ENCODE assay signal across 9 mouse cellular contexts in the genomic region with DNA sequence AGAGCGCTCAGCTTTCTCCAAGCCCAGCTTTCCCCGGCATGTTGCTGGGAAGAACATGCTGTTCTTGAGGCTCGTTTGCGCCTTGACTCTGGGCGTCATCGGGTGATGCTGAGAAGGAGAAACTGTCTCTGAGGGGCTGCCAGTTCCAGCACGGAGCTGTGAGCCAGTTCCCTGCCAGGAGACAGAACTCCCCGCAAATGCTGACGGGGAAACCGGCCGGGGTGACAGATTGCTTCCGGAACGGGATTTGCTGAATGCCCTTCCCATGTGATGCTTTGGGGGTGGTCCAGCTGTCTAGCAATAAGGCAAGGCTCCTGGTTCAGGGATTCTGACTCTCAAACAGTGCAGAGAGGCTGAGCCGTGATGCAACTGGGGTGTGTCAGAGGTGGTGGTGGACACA.
A peak's percentile ranks its signal among the peaks of the same experiment; 100 is the strongest.
DNase-seq lines count a peak whose midpoint lies in the region; ATAC-seq and TF ChIP-seq lines count a peak whose summit lies in the region.
"Had no signal": no experiment of that assay in that cellular context is flagged by ENCODE, and none has a peak within 500 bp of the region (broad histone marks: within the 10 kb centered on the region; RNA-seq: fewer than 3 reads in every experiment).

No protein-coding gene starts in this region.

- ATAC-seq in kidney, postnatal 0 days (replicated peaks; ENCODE audit: low FRiP score, low read depth) = no peak
- ATAC-seq in lung, postnatal 0 days = peak; percentile 83

- no peak for TF ChIP-seq CTCF in kidney, postnatal 0 days (IDR thresholded peaks at IDR 0.05; ENCODE audit: low read depth)
- TF ChIP-seq CTCF in lung, postnatal 0 days (IDR thresholded peaks at IDR 0.05) = no peak

- H3K4me1 ChIP-seq in kidney, postnatal 0 days (replicated peaks; ENCODE audit: insufficient read depth, low read length) = no peaks in the 10 kb centered on the region
- H3K4me1 ChIP-seq in lung, postnatal 0 days (ENCODE audit: insufficient read depth, low read depth, low read length) = peaks cover 7% of the 10 kb centered on the region; the same call in 1 of the 2 replicates
- H3K4me1 ChIP-seq: embryonic facial prominence, embryonic 15.5 days had no signal

- H3K27ac ChIP-seq in kidney, postnatal 0 days = no peak overlapping the region
- H3K27ac ChIP-seq in lung, postnatal 0 days (ENCODE audit: low read length) = peak overlapping the region; percentile 84
- H3K27ac ChIP-seq: embryonic facial prominence, embryonic 15.5 days had no signal

- no peak overlapping the region for H3K9ac ChIP-seq in kidney, postnatal 0 days (ENCODE audit: low read depth, low read length)
- no peak overlapping the region for H3K9ac ChIP-seq in lung, postnatal 0 days (replicated peaks; ENCODE audit: low read depth)
- H3K9ac ChIP-seq: embryonic facial prominence, embryonic 15.5 days had no signal

- peak; percentile 9 for DNase-seq in kidney, postnatal 0 days (ENCODE audit: low spot score)
- DNase-seq in kidney, adult 11 months = no peak
- peak; percentile 81 to 82 for DNase-seq in cerebellum, postnatal 25 days
- DNase-seq in layer of hippocampus, adult 18-20 months (ENCODE audit: low spot score in 2 of 2) = peak; percentile 88 to 94
- DNase-seq in lung, postnatal 0 days (ENCODE audit: low spot score) = peak; percentile 93
- no peak for DNase-seq in thymus, postnatal 14 days
- no peak for DNase-seq in spleen, postnatal 14 days (ENCODE audit: low spot score in 2 of 2)
- DNase-seq in urinary bladder, adult 18-20 months (ENCODE audit: low spot score in 2 of 2) = no peak

- H3K36me3 ChIP-seq in kidney, postnatal 0 days (ENCODE audit: insufficient read depth, low read length) = no peaks in the 10 kb centered on the region
- H3K36me3 ChIP-seq in lung, postnatal 0 days (ENCODE audit: insufficient read depth, low read length) = no peaks in the 10 kb centered on the region
- H3K36me3 ChIP-seq: embryonic facial prominence, embryonic 15.5 days had no signal

- H3K4me2 ChIP-seq in kidney, postnatal 0 days (ENCODE audit: low read length) = no peak overlapping the region
- H3K4me2 ChIP-seq in lung, postnatal 0 days (replicated peaks; ENCODE audit: low read depth, low read length) = no peak overlapping the region
- H3K4me2 ChIP-seq: embryonic facial prominence, embryonic 15.5 days had no signal

- H3K9me3 ChIP-seq in kidney, postnatal 0 days (replicated peaks; ENCODE audit: low read length) = no peaks in the 10 kb centered on the region
- H3K9me3 ChIP-seq in lung, postnatal 0 days (ENCODE audit: low read length) = no peaks in the 10 kb centered on the region
- H3K9me3 ChIP-seq: embryonic facial prominence, embryonic 15.5 days had no signal

- WGBS in kidney, postnatal 0 days = 64% methylated on average over 14 of the region's 14 CpGs
- WGBS in lung, postnatal 0 days = 28% methylated on average over 14 of the region's 14 CpGs

- no peak overlapping the region for H3K4me3 ChIP-seq in kidney, postnatal 0 days (replicated peaks; ENCODE audit: low read depth, low read length)
- H3K4me3 ChIP-seq in lung, postnatal 0 days (ENCODE audit: low read depth, low read length) = no peak overlapping the region
- H3K4me3 ChIP-seq: embryonic facial prominence, embryonic 15.5 days had no signal

- peak; percentile 95 for TF ChIP-seq EP300 in lung, postnatal 0 days (IDR thresholded peaks at IDR 0.05)

- no peaks in the 10 kb centered on the region for H3K27me3 ChIP-seq in kidney, postnatal 0 days (ENCODE audit: insufficient read depth, low read length)
- no peaks in the 10 kb centered on the region for H3K27me3 ChIP-seq in lung, postnatal 0 days (replicated peaks; ENCODE audit: insufficient read depth, low read length)
- H3K27me3 ChIP-seq: embryonic facial prominence, embryonic 15.5 days had no signal

Comparison
In these comparisons a context has a peak if more than half of its experiments do, and no peak if none do; other contexts are left out.
1. DNase-seq: peak in kidney, postnatal 0 days (single experiment), cerebellum, postnatal 25 days (2 of 2), layer of hippocampus, adult 18-20 months (2 of 2) and lung, postnatal 0 days (single experiment); none in kidney, adult 11 months (single experiment), thymus, postnatal 14 days (single experiment), spleen, postnatal 14 days (0 of 2) and urinary bladder, adult 18-20 months (0 of 2).